Mouse (Mus musculus) intestine, postnatal 0 days (tissue): Measurements from ENCODE around the gene Pou2f3. TPM values are rescaled to one million over a fixed set of nuclear protein-coding genes. Genes with fewer than 3 reads are reported as not detected.

ENCODE experiments used
- ATAC-seq: fragments of 200-750 bp; cut with Nextera tagmentation; 2 replicates; pipeline ENCODE4 v1.8.0; 2017; ENCODE audit warnings: mild to moderate bottlenecking, moderate TSS enrichment, moderate library complexity
- H3K27ac ChIP-seq: fragments of 300-500 bp; sonication (generic); 2 replicates; pipeline ENCODE4 v1.5.1; 2014; ENCODE audit warnings: mild to moderate bottlenecking, low read depth, low read length, moderate library complexity
- H3K27me3 ChIP-seq: fragments of 300-500 bp; sonication (generic); replicated peaks from 2 replicates; pipeline ENCODE4 v1.6.1; 2014; ENCODE audit warnings: low read length, mixed read lengths; ENCODE audit not compliant: control insufficient read depth, insufficient read depth
- H3K36me3 ChIP-seq: fragments of 300-500 bp; sonication (generic); 2 replicates; pipeline ENCODE4 v1.6.1; 2014; ENCODE audit warnings: mild to moderate bottlenecking, moderate library complexity; ENCODE audit not compliant: control insufficient read depth, insufficient read depth
- H3K4me1 ChIP-seq: fragments of 300-500 bp; sonication (generic); replicated peaks from 2 replicates; pipeline ENCODE4 v1.6.1; 2014; ENCODE audit warnings: antibody characterized with exemption, low read length, mixed read lengths; ENCODE audit not compliant: control insufficient read depth, insufficient read depth
- H3K4me2 ChIP-seq: fragments of 300-500 bp; sonication (generic); replicated peaks from 2 replicates; pipeline ENCODE4 v1.6.1; 2014; ENCODE audit warnings: low read depth, mild to moderate bottlenecking, moderate library complexity
- H3K4me3 ChIP-seq: fragments of 300-500 bp; sonication (generic); 2 replicates; pipeline ENCODE4 v1.5.1; 2014; ENCODE audit warnings: low read depth, low read length
- H3K9ac ChIP-seq: fragments of 300-500 bp; sonication (generic); 2 replicates; pipeline ENCODE4 v1.6.1; 2014; ENCODE audit warnings: mild to moderate bottlenecking, low read depth, low read length
- H3K9me3 ChIP-seq: fragments of 300-500 bp; sonication (generic); 2 replicates; pipeline ENCODE4 v1.6.1; 2016; ENCODE audit warnings: mixed run types; ENCODE audit not compliant: control insufficient read depth
- CTCF ChIP-seq: sonication (generic); IDR thresholded peaks from 2 replicates; pipeline ENCODE4 v1.5.1; 2016; ENCODE audit warnings: low read depth, mild to moderate bottlenecking, control low read depth, antibody characterized with exemption, moderate library complexity
- WGBS: fragments of 180-500 bp; shearing (Covaris S2); extraction: QIAGEN DNeasy Blood & Tissue Kit; methylation state at CpG from one replicate; pipeline ENCODE4 v1.1.7; 2014; 5-methylcytosine and 5-hydroxymethylcytosine counted together
- polyA plus RNA-seq: library from polyadenylated mRNA; unstranded; fragments of >200 nt; fragmentation: Nextera tagmentation; extraction: Ambion mirVana; gene quantifications from 2 replicates; pipeline ENCODE4 v1.2.1, GENCODE M21; 2015

Pou2f3 gene
- polyA plus RNA-seq, 1 experiment from 2014 or later, result 0.18 TPM

- peak overlapping the region; percentile 80 for H3K4me3 ChIP-seq
- H3K9ac ChIP-seq, result no peak overlapping the region
- peak overlapping the region; percentile 78 for H3K4me2 ChIP-seq
- H3K27me3 ChIP-seq, result no peaks in the 10 kb centered on the region
- H3K4me1 ChIP-seq, result no peaks in the 10 kb centered on the region
- no peak for ATAC-seq
- TF ChIP-seq CTCF, result no peak
- no peaks in the 10 kb centered on the region for H3K36me3 ChIP-seq
- no peak overlapping the region for H3K27ac ChIP-seq
- WGBS, result 20% methylated on average over 4 of the region's 4 CpGs
- no peaks in the 10 kb centered on the region for H3K9me3 ChIP-seq
These were observed 106.4 kb downstream of the Pou2f3 start for GRCm38 (mm10) chr9:43103675-43104299.

- no peak for TF ChIP-seq CTCF
- Histone ChIP-seq H3K4me2 (peak overlapping the region; percentile 78), H3K4me1 (no peaks in the 10 kb centered on the region), H3K27ac (no peak overlapping the region), H3K4me3 (no peak overlapping the region), H3K27me3 (no peaks in the 10 kb centered on the region), H3K9ac (no peak overlapping the region), H3K36me3 (no peaks in the 10 kb centered on the region), H3K9me3 (no peaks in the 10 kb centered on the region)
- ATAC-seq, result no peak
- 86% methylated on average over 2 of the region's 2 CpGs for WGBS
These were observed 107.2 kb downstream of the Pou2f3 start for GRCm38 (mm10) chr9:43102931-43103330.

GRCm38 (mm10) chr9:43101936-43102595, 108.1 kb downstream of the Pou2f3 start:
- Histone ChIP-seq H3K9ac (no peak overlapping the region), H3K27ac (no peak overlapping the region)
- WGBS, result 60% methylated on average over 8 of the region's 8 CpGs

GRCm38 (mm10) chr9:43098922-43099321, 111.2 kb downstream of the Pou2f3 start:
- Histone ChIP-seq H3K9me3 (no peaks in the 10 kb centered on the region), H3K4me2 (no peak overlapping the region), H3K36me3 (no peaks in the 10 kb centered on the region), H3K4me3 (no peak overlapping the region), H3K4me1 (peaks cover 2% of the 10 kb centered on the region; the same call in 1 of the 2 replicates), H3K27ac (no peak overlapping the region), H3K9ac (no peak overlapping the region), H3K27me3 (no peaks in the 10 kb centered on the region)
- WGBS, result 64% methylated on average over 4 of the region's 4 CpGs
- no peak for TF ChIP-seq CTCF
- no peak for ATAC-seq

More at GRCm38 (mm10) chr9:43101936-43102595, 108.1 kb downstream of the Pou2f3 start:
- ATAC-seq, result no peak
- no peaks in the 10 kb centered on the region for H3K27me3 ChIP-seq
- no peaks in the 10 kb centered on the region for H3K9me3 ChIP-seq
- peak overlapping the region; percentile 78; the same call in 1 of the 2 replicates for H3K4me2 ChIP-seq
- TF ChIP-seq CTCF, result no peak
- H3K4me3 ChIP-seq, result no peak overlapping the region
- no peaks in the 10 kb centered on the region for H3K36me3 ChIP-seq
- no peaks in the 10 kb centered on the region for H3K4me1 ChIP-seq

- Histone ChIP-seq H3K4me2 (no peak overlapping the region), H3K27ac (no peak overlapping the region), H3K27me3 (no peaks in the 10 kb centered on the region), H3K9ac (no peak overlapping the region), H3K4me1 (peaks cover 2% of the 10 kb centered on the region; the same call in 1 of the 2 replicates), H3K36me3 (no peaks in the 10 kb centered on the region), H3K9me3 (no peaks in the 10 kb centered on the region), H3K4me3 (no peak overlapping the region)
- 88% methylated on average over 3 of the region's 3 CpGs for WGBS
- no peak for ATAC-seq
- TF ChIP-seq CTCF, result no peak
These were observed 112.2 kb downstream of the Pou2f3 start for GRCm38 (mm10) chr9:43097801-43098557.

GRCm38 (mm10) chr9:43096337-43096736, 113.8 kb downstream of the Pou2f3 start:
- no peak overlapping the region for H3K27ac ChIP-seq
- no peak overlapping the region for H3K9ac ChIP-seq
- no peak for TF ChIP-seq CTCF
- H3K4me1 ChIP-seq, result peaks cover 2% of the 10 kb centered on the region
- no peak overlapping the region for H3K4me2 ChIP-seq
- H3K36me3 ChIP-seq, result no peaks in the 10 kb centered on the region
- H3K4me3 ChIP-seq, result no peak overlapping the region
- no peak for ATAC-seq
- no peaks in the 10 kb centered on the region for H3K27me3 ChIP-seq
- no peaks in the 10 kb centered on the region for H3K9me3 ChIP-seq
